Mouse (Mus musculus) adrenal gland, adult (tissue): ENCODE measurements around the gene Gm49405.
"Not testable (repeated sequence)": the region's sequence is repeated elsewhere in the genome, so short reads cannot be mapped to it uniquely, and the experiment has no call there.

Experiments
- DNase-seq, 2 experiments: peaks; one replicate each; pipeline ENCODE4 v3.0.0; 2022 to 2023; ENCODE audit warnings: low spot score in 1 of 2; ENCODE audit not compliant: inconsistent age in 2 of 2

Gm49405 gene

GRCm38 (mm10) chr19:4012432-4013022 lies 12.1 kb downstream of the Gm49405 start, which contains the start of gene Ndufv1:
Ndufv1 (minus strand) TSS chr19:4012806.
- DNase-seq = peak; percentile 98 to 99

GRCm38 (mm10) chr19:4013066-4013465 lies 12.6 kb downstream of the Gm49405 start:
- DNase-seq = no peak

- peak in 1 of 2 experiments; percentile 9 for DNase-seq
Measured at GRCm38 (mm10) chr19:4014802-4015201, 14.4 kb downstream of the Gm49405 start.

- DNase-seq = no peak
Measured at GRCm38 (mm10) chr19:4015635-4016034, 15.2 kb downstream of the Gm49405 start.

- DNase-seq = no peak
Measured at GRCm38 (mm10) chr19:4017921-4018587, 17.6 kb downstream of the Gm49405 start.

GRCm38 (mm10) chr19:4018743-4019583 lies 18.5 kb downstream of the Gm49405 start:
- DNase-seq = peak; percentile 86 to 95

GRCm38 (mm10) chr19:4023185-4023584 lies 22.8 kb downstream of the Gm49405 start:
- DNase-seq = no peak

GRCm38 (mm10) chr19:4027576-4027975 lies 27.1 kb downstream of the Gm49405 start:
- no peak for DNase-seq

GRCm38 (mm10) chr19:4032668-4033067 lies 32.2 kb downstream of the Gm49405 start:
- no peak for DNase-seq

- DNase-seq = no peak
Measured at GRCm38 (mm10) chr19:4033298-4033697, 32.9 kb downstream of the Gm49405 start.

GRCm38 (mm10) chr19:4033742-4034141 lies 33.3 kb downstream of the Gm49405 start:
- no peak for DNase-seq

GRCm38 (mm10) chr19:4036327-4037045 lies 36.1 kb downstream of the Gm49405 start:
- no peak for DNase-seq

- DNase-seq = not testable (repeated sequence)
Measured at GRCm38 (mm10) chr19:4037154-4037787, 36.8 kb downstream of the Gm49405 start.

GRCm38 (mm10) chr19:4037788-4038232 lies 37.4 kb downstream of the Gm49405 start, which contains the start of gene Gstp1:
Gstp1 (minus strand) TSS chr19:4037985.
- peak; percentile 91 to 96 for DNase-seq

- not testable (repeated sequence) for DNase-seq
Measured at GRCm38 (mm10) chr19:4040941-4041340, 40.5 kb downstream of the Gm49405 start.

GRCm38 (mm10) chr19:4041500-4041899 lies 41.1 kb downstream of the Gm49405 start:
- not testable (repeated sequence) for DNase-seq

- peak in 1 of 2 experiments; percentile 50 for DNase-seq
Measured at GRCm38 (mm10) chr19:4042124-4042523, 41.7 kb downstream of the Gm49405 start.

GRCm38 (mm10) chr19:4044109-4044508 lies 43.7 kb downstream of the Gm49405 start:
- DNase-seq = not testable (repeated sequence)

GRCm38 (mm10) chr19:4045966-4046865 lies 45.8 kb downstream of the Gm49405 start, which contains the start of gene Gstp2:
Gstp2 (minus strand) TSS chr19:4046023.
- DNase-seq = peak; percentile 83 to 94
